Mouse (Mus musculus) hindbrain, embryonic 11.5 days (tissue): ENCODE measurements around the gene Hoxa7. TPM values are rescaled to one million over a fixed set of nuclear protein-coding genes. Genes with fewer than 3 reads are reported as not detected.
A peak's percentile ranks its signal among the peaks of the same experiment; 100 is the strongest.

Experiments used
- ATAC-seq: fragments of 200-750 bp; cut with Nextera tagmentation; 2 replicates; pipeline ENCODE4 v1.8.0; 2017; ENCODE audit warnings: mild to moderate bottlenecking, moderate TSS enrichment, moderate library complexity; ENCODE audit not compliant: low FRiP score
- DNase-seq: peaks from one replicate; pipeline ENCODE4 v3.0.0-alpha.2; 2015; ENCODE audit warnings: low spot score
- H3K27ac ChIP-seq: fragments of 300-500 bp; sonication (generic); 2 replicates; pipeline ENCODE4 v1.5.1; 2014; ENCODE audit warnings: mild to moderate bottlenecking, low read depth, low read length
- H3K27me3 ChIP-seq: fragments of 300-500 bp; sonication (generic); 2 replicates; pipeline ENCODE4 v1.6.1; 2014; ENCODE audit warnings: mild to moderate bottlenecking, low read length, moderate library complexity, mixed read lengths; ENCODE audit not compliant: control insufficient read depth, insufficient read depth
- H3K36me3 ChIP-seq: fragments of 300-500 bp; sonication (generic); 2 replicates; pipeline ENCODE4 v1.6.1; 2014; ENCODE audit warnings: mild to moderate bottlenecking, low read length, moderate library complexity, mixed read lengths; ENCODE audit not compliant: control insufficient read depth, insufficient read depth
- H3K4me1 ChIP-seq: fragments of 300-500 bp; sonication (generic); replicated peaks from 2 replicates; pipeline ENCODE4 v1.6.1; 2014; ENCODE audit warnings: low read length, mixed read lengths; ENCODE audit not compliant: control insufficient read depth, insufficient read depth
- H3K4me2 ChIP-seq: fragments of 300-500 bp; sonication (generic); replicated peaks from 2 replicates; pipeline ENCODE4 v1.6.1; 2014; ENCODE audit warnings: mild to moderate bottlenecking, low read depth, low read length
- H3K4me3 ChIP-seq: fragments of 300-500 bp; sonication (generic); 2 replicates; pipeline ENCODE4 v1.5.1; 2014; ENCODE audit warnings: low read depth, low read length
- H3K9ac ChIP-seq: fragments of 300-500 bp; sonication (generic); 2 replicates; pipeline ENCODE4 v1.6.1; 2014; ENCODE audit warnings: low read depth, low read length
- H3K9me3 ChIP-seq: fragments of 300-500 bp; sonication (generic); 2 replicates; pipeline ENCODE4 v1.6.1; 2016; ENCODE audit warnings: low read length; ENCODE audit not compliant: control insufficient read depth
- WGBS: fragments of 180-500 bp; shearing (Covaris S2); extraction: QIAGEN DNeasy Blood & Tissue Kit; methylation state at CpG from one replicate; pipeline ENCODE4 v1.1.7; 2014; 5-methylcytosine and 5-hydroxymethylcytosine counted together
- polyA plus RNA-seq: library from polyadenylated mRNA; unstranded; fragments of >200 nt; fragmentation: Nextera tagmentation; extraction: Ambion mirVana; gene quantifications from 2 replicates; pipeline ENCODE4 v1.2.1, GENCODE M21; 2014

Hoxa7 gene
- polyA plus RNA-seq, 1 experiment from 2014 or later: 0.34 TPM

- WGBS: under 1% methylated on average over 22 of the region's 22 CpGs
- Histone ChIP-seq H3K9me3 (no peaks in the 10 kb centered on the region), H3K4me1 (peaks cover 9% of the 10 kb centered on the region; the same call in 1 of the 2 replicates), H3K36me3 (no peaks in the 10 kb centered on the region), H3K4me3 (no peak overlapping the region; the same call in 1 of the 2 replicates), H3K4me2 (no peak overlapping the region; the same call in 1 of the 2 replicates), H3K27ac (no peak overlapping the region), H3K9ac (no peak overlapping the region), H3K27me3 (peaks cover 96% of the 10 kb centered on the region)
- DNase-seq: peak; percentile 59
- no peak for ATAC-seq
These were observed 9.0 kb downstream of the Hoxa7 start for GRCm38 (mm10) chr6:52212556-52213118.

DNA sequence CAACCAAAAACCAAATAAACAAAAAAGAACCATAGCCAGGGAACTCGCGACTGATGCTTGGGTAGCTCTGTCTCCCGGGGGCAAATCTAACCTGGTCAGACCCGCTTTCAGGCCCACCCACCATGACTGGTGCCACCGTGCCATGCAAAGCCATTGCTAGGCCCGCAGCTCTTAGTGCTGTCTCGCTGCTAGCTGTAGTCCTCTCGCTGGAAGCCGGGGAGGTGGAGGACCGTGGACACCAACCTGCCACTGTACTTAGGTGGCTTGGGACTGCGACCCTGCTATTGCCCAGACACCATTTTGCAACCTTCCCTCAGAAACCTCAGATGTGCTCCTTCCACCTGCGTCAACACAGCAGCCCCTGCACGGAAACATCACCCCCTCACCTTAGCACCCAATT, 9.7 kb downstream of the Hoxa7 start:
- DNase-seq (peak; percentile 56), ATAC-seq (no peak)
- Histone ChIP-seq H3K27ac (no peak overlapping the region), H3K4me1 (peaks cover 4% of the 10 kb centered on the region; the same call in 1 of the 2 replicates), H3K4me3 (no peak overlapping the region), H3K27me3 (peaks cover 96% of the 10 kb centered on the region), H3K9ac (no peak overlapping the region), H3K4me2 (no peak overlapping the region), H3K9me3 (no peaks in the 10 kb centered on the region), H3K36me3 (no peaks in the 10 kb centered on the region)
- WGBS: 5% methylated on average over 13 of the region's 13 CpGs

DNA sequence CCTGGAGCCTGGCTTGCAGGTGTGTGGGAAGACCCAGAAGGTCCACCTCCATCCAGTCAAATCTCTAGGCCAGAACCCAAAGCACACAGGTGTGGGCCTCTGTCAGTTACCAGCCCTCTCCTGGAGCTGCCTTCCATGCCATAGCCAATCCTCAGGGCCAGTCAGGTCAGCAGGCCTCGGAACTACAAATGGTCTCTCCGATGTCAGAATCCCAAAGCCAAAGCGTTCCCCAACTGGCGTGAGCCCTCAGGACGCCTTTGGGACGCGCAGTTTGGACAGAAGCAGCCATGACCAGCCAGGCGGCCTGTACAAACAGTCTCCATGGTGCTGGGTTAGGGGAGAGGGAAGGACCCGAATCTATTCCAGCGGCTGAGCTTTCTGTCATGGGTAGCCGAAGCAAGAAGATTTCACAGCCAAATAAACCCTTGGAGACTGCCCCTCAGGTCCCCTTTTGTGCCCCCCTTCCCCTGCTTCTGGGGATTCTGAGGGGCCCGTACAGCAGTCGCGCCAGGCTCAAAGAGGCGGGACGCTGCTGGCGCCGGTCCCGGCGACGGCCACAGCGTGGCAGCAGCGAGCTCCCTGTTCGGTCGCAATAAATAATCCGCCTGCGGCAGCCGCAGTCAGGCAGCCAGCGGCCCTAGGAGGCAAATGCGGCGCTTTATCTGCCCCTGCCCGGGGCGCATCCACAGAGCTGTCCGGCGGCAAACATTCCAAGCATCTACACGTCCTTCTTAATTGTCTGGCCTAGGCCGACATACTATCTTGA, 10.3 kb downstream of the Hoxa7 start:
- H3K4me1 ChIP-seq: peaks cover 4% of the 10 kb centered on the region; the same call in 1 of the 2 replicates
- H3K36me3 ChIP-seq: no peaks in the 10 kb centered on the region
- no peak overlapping the region for H3K9ac ChIP-seq
- WGBS: 1% methylated on average over 37 of the region's 37 CpGs
- H3K27ac ChIP-seq: no peak overlapping the region
- ATAC-seq (peak; percentile 59), DNase-seq (peak; percentile 69)
- H3K27me3 ChIP-seq: peaks cover 96% of the 10 kb centered on the region
- H3K9me3 ChIP-seq: no peaks in the 10 kb centered on the region
- H3K4me2 ChIP-seq: no peak overlapping the region
- H3K4me3 ChIP-seq: no peak overlapping the region; the same call in 1 of the 2 replicates

- ATAC-seq (no peak), DNase-seq (peak; percentile 62)
- no peak overlapping the region for H3K4me3 ChIP-seq
- no peak overlapping the region for H3K9ac ChIP-seq
- H3K27me3 ChIP-seq: peaks cover 93% of the 10 kb centered on the region
- no peak overlapping the region for H3K4me2 ChIP-seq
- no peak overlapping the region for H3K27ac ChIP-seq
- peaks cover 4% of the 10 kb centered on the region; the same call in 1 of the 2 replicates for H3K4me1 ChIP-seq
- H3K36me3 ChIP-seq: no peaks in the 10 kb centered on the region
- no peaks in the 10 kb centered on the region for H3K9me3 ChIP-seq
- 6% methylated on average over 12 of the region's 12 CpGs for WGBS
These were observed 12.0 kb downstream of the Hoxa7 start for GRCm38 (mm10) chr6:52209685-52210046.

- 2% methylated on average over 17 of the region's 18 CpGs for WGBS
- H3K27me3 ChIP-seq: peaks cover 93% of the 10 kb centered on the region
- peak; percentile 55 for DNase-seq
- no peak for ATAC-seq
- H3K36me3 ChIP-seq: no peaks in the 10 kb centered on the region
- no peaks in the 10 kb centered on the region for H3K9me3 ChIP-seq
- H3K4me3 ChIP-seq: no peak overlapping the region; the same call in 1 of the 2 replicates
- no peak overlapping the region for H3K9ac ChIP-seq
- peaks cover 4% of the 10 kb centered on the region; the same call in 1 of the 2 replicates for H3K4me1 ChIP-seq
- no peak overlapping the region for H3K27ac ChIP-seq
- peak overlapping the region; percentile 23; the same call in 1 of the 2 replicates for H3K4me2 ChIP-seq
These were observed 12.6 kb downstream of the Hoxa7 start for GRCm38 (mm10) chr6:52208868-52209684.

GRCm38 (mm10) chr6:52208072-52208867, 13.4 kb downstream of the Hoxa7 start, which contains the start of gene Hoxa6:
Gene Hoxa6 (minus strand): TSS chr6:52208722.
- Histone ChIP-seq H3K9me3 (no peaks in the 10 kb centered on the region), H3K36me3 (no peaks in the 10 kb centered on the region), H3K27me3 (peaks cover 94% of the 10 kb centered on the region), H3K4me2 (peak within 1 kb of the TSS; percentile 23), H3K4me3 (peak within 1 kb of the TSS; percentile 23), H3K9ac (0 out of 2 replicates have a peak within 1 kb of the TSS, but pooled peaks have one; percentile 11), H3K27ac (0 out of 2 replicates have a peak within 1 kb of the TSS, but pooled peaks have one; percentile 30), H3K4me1 (peaks cover 4% of the 10 kb centered on the region; the same call in 1 of the 2 replicates)
- ATAC-seq (no peak), DNase-seq (peak; percentile 55)
- 1% methylated on average over 42 of the region's 47 CpGs for WGBS

- Histone ChIP-seq H3K27ac (no peak overlapping the region), H3K4me2 (peak overlapping the region; percentile 14; the same call in 1 of the 2 replicates), H3K4me1 (peaks cover 4% of the 10 kb centered on the region; the same call in 1 of the 2 replicates), H3K9me3 (no peaks in the 10 kb centered on the region), H3K36me3 (no peaks in the 10 kb centered on the region), H3K4me3 (no peak overlapping the region), H3K27me3 (peaks cover 94% of the 10 kb centered on the region), H3K9ac (no peak overlapping the region)
- DNase-seq (no peak), ATAC-seq (no peak)
These were observed 14.0 kb downstream of the Hoxa7 start for GRCm38 (mm10) chr6:52207684-52207976.
